Mouse (Mus musculus) stomach, embryonic 14.5 days (tissue): ENCODE data around the gene Eif4e. TPM values are rescaled to one million over a fixed set of nuclear protein-coding genes. Genes with fewer than 3 reads are reported as not detected.

Experiments used
- ATAC-seq: fragments of 200-750 bp; cut with Nextera tagmentation; 2 replicates; pipeline ENCODE4 v1.8.0; 2017; ENCODE audit warnings: low read depth, moderate TSS enrichment; ENCODE audit not compliant: insufficient number of reproducible peaks, insufficient read depth, low FRiP score
- H3K27ac ChIP-seq: fragments of 300-500 bp; sonication (generic); 2 replicates; pipeline ENCODE4 v1.5.1; 2014; ENCODE audit warnings: mild to moderate bottlenecking, low read length, moderate library complexity, mixed read lengths
- H3K27me3 ChIP-seq: fragments of 300-500 bp; sonication (generic); 2 replicates; pipeline ENCODE4 v1.6.1; 2014; ENCODE audit warnings: low read length, control low read depth, mixed read lengths; ENCODE audit not compliant: control insufficient read depth, insufficient read depth
- H3K36me3 ChIP-seq: fragments of 300-500 bp; sonication (generic); 2 replicates; pipeline ENCODE4 v1.6.1; 2014; ENCODE audit warnings: mild to moderate bottlenecking, control low read depth, low read length, moderate library complexity, mixed read lengths; ENCODE audit not compliant: control insufficient read depth, insufficient read depth
- H3K4me1 ChIP-seq: fragments of 300-500 bp; sonication (generic); 2 replicates; pipeline ENCODE4 v1.6.1; 2014; ENCODE audit warnings: low read length, control low read depth, mixed read lengths; ENCODE audit not compliant: control insufficient read depth, insufficient read depth
- H3K4me2 ChIP-seq: fragments of 300-500 bp; sonication (generic); replicated peaks from 2 replicates; pipeline ENCODE4 v1.6.1; 2014; ENCODE audit warnings: low read depth, low read length, control low read depth
- H3K4me3 ChIP-seq: fragments of 300-500 bp; sonication (generic); 2 replicates; pipeline ENCODE4 v1.5.1; 2014; ENCODE audit warnings: low read depth, low read length, control low read depth
- H3K9ac ChIP-seq: fragments of 300-500 bp; sonication (generic); replicated peaks from 2 replicates; pipeline ENCODE4 v1.6.1; 2014; ENCODE audit warnings: low read depth, mild to moderate bottlenecking, control low read depth, low read length, moderate library complexity, mixed read lengths
- H3K9me3 ChIP-seq: fragments of 300-500 bp; sonication (generic); 2 replicates; pipeline ENCODE4 v1.6.1; 2016; ENCODE audit warnings: low read depth, low read length, control low read depth; ENCODE audit not compliant: control insufficient read depth
- WGBS: fragments of 180-500 bp; shearing (Covaris S2); extraction: QIAGEN DNeasy Blood & Tissue Kit; methylation state at CpG from one replicate; pipeline ENCODE4 v1.1.7; 2014; 5-methylcytosine and 5-hydroxymethylcytosine counted together
- polyA plus RNA-seq: library from polyadenylated mRNA; unstranded; fragments of >200 nt; fragmentation: Nextera tagmentation; extraction: Ambion mirVana; gene quantifications from 2 replicates; pipeline ENCODE4 v1.2.1, GENCODE M21; 2014

Gene Eif4e
- polyA plus RNA-seq, 1 experiment from 2014 or later: 343 TPM

- peaks cover 28% of the 10 kb centered on the region for H3K4me1 ChIP-seq
These were observed 1.8 kb downstream of the Eif4e start for GRCm38 (mm10) chr3:138527667-138528231.

DNA sequence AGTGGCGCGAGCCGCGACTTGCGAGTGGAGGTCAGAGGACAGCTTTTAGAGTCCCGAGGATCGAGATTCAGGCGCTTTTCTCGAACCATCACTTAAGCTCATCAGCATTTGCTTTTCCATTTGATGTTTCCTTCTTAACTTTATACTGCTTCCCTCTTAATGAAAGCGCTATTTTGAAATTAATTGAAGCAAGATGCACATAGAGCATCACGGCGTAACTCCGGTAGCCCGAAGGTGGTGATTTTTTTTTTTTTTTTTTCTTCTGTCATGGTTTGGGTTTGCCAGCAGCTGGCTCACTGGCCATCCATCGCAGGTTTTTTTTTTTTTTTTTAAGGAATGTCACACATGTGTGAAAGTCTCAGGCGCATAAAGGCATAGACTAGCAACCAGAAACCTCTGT, 2.3 kb downstream of the Eif4e start:
- no peak for ATAC-seq
- 2% methylated on average over 16 of the region's 16 CpGs for WGBS
- Histone ChIP-seq H3K9ac (peak overlapping the region; percentile 82), H3K9me3 (no peaks in the 10 kb centered on the region), H3K27ac (no peak overlapping the region), H3K27me3 (no peaks in the 10 kb centered on the region), H3K4me2 (peak overlapping the region; percentile 66), H3K4me1 (peaks cover 28% of the 10 kb centered on the region), H3K4me3 (peak overlapping the region; percentile 92), H3K36me3 (no peaks in the 10 kb centered on the region)

More at GRCm38 (mm10) chr3:138527667-138528231, 1.8 kb downstream of the Eif4e start:
- H3K4me3 ChIP-seq: peak overlapping the region; percentile 92
- no peaks in the 10 kb centered on the region for H3K9me3 ChIP-seq
- WGBS: under 1% methylated on average over 53 of the region's 64 CpGs
- H3K4me2 ChIP-seq: peak overlapping the region; percentile 66
- no peaks in the 10 kb centered on the region for H3K27me3 ChIP-seq
- no peaks in the 10 kb centered on the region for H3K36me3 ChIP-seq
- peak; percentile 64 for ATAC-seq
- H3K9ac ChIP-seq: peak overlapping the region; percentile 82
- peak overlapping the region; percentile 85 for H3K27ac ChIP-seq

DNA sequence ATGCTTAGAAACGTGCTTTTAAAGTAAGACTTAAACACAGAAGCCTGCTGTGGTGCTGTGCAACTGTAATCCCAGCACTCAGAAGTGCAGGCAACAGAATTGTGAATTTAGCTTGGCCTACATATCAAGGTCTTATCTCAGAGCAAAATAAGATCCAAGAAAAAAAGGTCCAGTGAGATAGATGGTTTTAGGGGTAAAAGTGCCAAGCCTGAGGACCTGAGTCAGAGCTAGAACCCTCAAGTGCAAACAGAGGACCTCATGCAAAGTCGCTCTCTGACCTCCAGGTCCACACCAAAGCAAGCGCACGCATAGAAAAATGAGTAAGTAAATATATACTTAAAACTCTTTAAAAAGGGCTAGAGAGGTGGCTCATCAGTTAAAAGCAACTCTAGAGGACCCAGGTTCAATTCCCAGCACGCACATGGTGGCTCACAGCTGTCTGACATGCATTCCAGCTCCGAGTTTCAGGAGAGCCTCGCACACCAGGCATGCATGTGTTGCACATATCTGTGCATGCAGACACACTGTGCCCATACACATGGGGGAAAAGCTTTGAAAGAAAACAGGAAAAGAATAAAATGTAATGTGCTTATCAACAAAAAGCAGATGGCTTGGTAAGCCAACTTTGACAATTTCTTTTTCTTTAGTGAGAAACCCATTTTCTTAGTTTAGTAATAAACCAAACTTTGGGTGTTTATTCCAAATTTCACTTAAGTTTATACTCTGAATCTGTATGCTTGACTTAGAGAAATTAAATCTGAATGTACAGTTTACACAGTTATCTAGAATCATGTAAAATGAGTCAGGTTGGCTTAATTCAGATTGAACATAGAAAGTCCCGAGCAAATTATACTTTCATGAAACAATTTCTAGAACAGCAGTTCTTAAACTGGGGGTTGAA, 4.8 kb downstream of the Eif4e start:
- Histone ChIP-seq H3K4me3 (no peak overlapping the region), H3K27ac (no peak overlapping the region), H3K4me2 (no peak overlapping the region), H3K9me3 (no peaks in the 10 kb centered on the region), H3K27me3 (no peaks in the 10 kb centered on the region), H3K4me1 (peaks cover 28% of the 10 kb centered on the region), H3K9ac (no peak overlapping the region), H3K36me3 (no peaks in the 10 kb centered on the region)
- 60% methylated on average over 8 of the region's 8 CpGs for WGBS
- ATAC-seq: no peak

DNA sequence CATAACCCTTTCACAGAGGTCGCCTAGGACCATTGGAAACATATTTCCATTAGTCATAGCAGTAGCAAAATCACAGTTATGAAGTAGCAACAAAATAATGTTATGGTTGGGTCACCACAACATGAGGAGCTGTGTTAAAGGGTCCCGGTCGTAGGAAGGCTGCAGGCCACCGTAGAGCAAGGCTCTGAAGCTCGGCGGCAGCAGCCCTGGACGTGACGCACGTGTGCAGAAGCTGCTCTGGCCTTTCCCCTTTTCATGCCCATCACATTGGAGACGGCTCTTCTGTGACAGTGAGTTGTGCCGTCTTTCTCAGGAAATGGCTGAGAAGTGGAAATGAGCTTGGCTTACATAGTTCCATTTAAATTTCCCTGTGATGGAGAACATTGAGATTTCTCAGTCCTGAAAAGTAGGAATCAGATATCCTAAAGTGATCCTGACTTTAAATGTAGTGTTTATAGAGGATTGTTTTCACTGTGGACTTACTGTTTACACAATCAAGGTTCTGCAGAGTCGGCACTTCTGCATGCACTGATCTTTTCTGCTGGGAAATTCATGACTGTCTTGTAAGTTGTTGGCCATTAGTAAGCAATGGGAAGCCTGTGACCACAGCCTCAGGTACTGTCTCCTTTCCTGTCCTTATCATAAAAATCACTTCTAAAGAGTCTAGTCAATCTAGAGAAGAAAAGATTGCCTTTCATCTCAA, 5.7 kb downstream of the Eif4e start:
- H3K27ac ChIP-seq: no peak overlapping the region
- no peak overlapping the region; the same call in 1 of the 2 replicates for H3K4me2 ChIP-seq
- no peaks in the 10 kb centered on the region for H3K9me3 ChIP-seq
- no peaks in the 10 kb centered on the region for H3K36me3 ChIP-seq
- H3K4me3 ChIP-seq: no peak overlapping the region
- no peak for ATAC-seq
- peaks cover 28% of the 10 kb centered on the region for H3K4me1 ChIP-seq
- H3K27me3 ChIP-seq: no peaks in the 10 kb centered on the region
- 41% methylated on average over 12 of the region's 12 CpGs for WGBS
- H3K9ac ChIP-seq: no peak overlapping the region

- H3K4me1 ChIP-seq: peaks cover 28% of the 10 kb centered on the region
- H3K9ac ChIP-seq: no peak overlapping the region
- H3K4me2 ChIP-seq: no peak overlapping the region
- H3K4me3 ChIP-seq: no peak overlapping the region
- H3K27me3 ChIP-seq: no peaks in the 10 kb centered on the region
- no peak overlapping the region for H3K27ac ChIP-seq
- WGBS: 40% methylated on average over 2 of the region's 2 CpGs
- H3K36me3 ChIP-seq: no peaks in the 10 kb centered on the region
- H3K9me3 ChIP-seq: no peaks in the 10 kb centered on the region
- ATAC-seq: no peak
These were observed 6.8 kb downstream of the Eif4e start for GRCm38 (mm10) chr3:138532764-138533163.

DNA sequence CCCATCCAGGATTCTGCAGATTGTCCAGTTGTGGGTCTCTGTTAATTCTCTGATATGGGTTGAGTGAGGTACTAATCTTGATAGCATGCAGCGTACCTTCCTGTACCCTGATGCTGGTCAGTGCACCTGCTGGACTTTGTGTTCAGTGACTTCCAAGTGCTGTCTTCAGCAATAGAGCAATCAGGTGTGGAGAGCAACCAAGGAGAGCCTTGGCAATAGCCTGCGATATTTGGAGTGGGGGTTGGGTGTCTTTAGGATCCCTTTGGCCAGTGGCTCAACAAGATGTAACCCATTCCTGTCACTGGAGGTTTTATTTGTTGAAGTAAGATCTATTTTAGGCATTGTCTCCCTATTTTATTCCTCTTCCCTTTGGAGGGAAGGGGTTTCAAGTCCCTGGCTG, 10.1 kb downstream of the Eif4e start:
- Histone ChIP-seq H3K36me3 (no peaks in the 10 kb centered on the region), H3K27me3 (no peaks in the 10 kb centered on the region), H3K9me3 (no peaks in the 10 kb centered on the region), H3K4me3 (no peak overlapping the region), H3K27ac (no peak overlapping the region), H3K9ac (no peak overlapping the region), H3K4me1 (peaks cover 8% of the 10 kb centered on the region; the same call in 1 of the 2 replicates), H3K4me2 (no peak overlapping the region)
- ATAC-seq: no peak
- WGBS: 93% methylated on average over 2 of the region's 2 CpGs

- Histone ChIP-seq H3K4me1 (no peaks in the 10 kb centered on the region), H3K9ac (no peak overlapping the region), H3K4me2 (no peak overlapping the region), H3K36me3 (no peaks in the 10 kb centered on the region), H3K27ac (no peak overlapping the region), H3K9me3 (no peaks in the 10 kb centered on the region), H3K4me3 (no peak overlapping the region), H3K27me3 (no peaks in the 10 kb centered on the region)
- ATAC-seq: no peak
- 48% methylated on average over 3 of the region's 3 CpGs for WGBS
These were observed 16.6 kb downstream of the Eif4e start for GRCm38 (mm10) chr3:138542621-138543020.

- H3K9me3 ChIP-seq: no peaks in the 10 kb centered on the region
- 78% methylated on average over 4 of the region's 4 CpGs for WGBS
These were observed 18.1 kb downstream of the Eif4e start for GRCm38 (mm10) chr3:138544117-138544516.

More at GRCm38 (mm10) chr3:138544117-138544516, 18.1 kb downstream of the Eif4e start:
- H3K4me3 ChIP-seq: no peak overlapping the region
- no peak overlapping the region for H3K4me2 ChIP-seq
- H3K27me3 ChIP-seq: no peaks in the 10 kb centered on the region
- no peak overlapping the region for H3K27ac ChIP-seq
- H3K9ac ChIP-seq: no peak overlapping the region
- H3K4me1 ChIP-seq: no peaks in the 10 kb centered on the region
- no peak for ATAC-seq
- H3K36me3 ChIP-seq: no peaks in the 10 kb centered on the region
